Mouse (Mus musculus) ES-E14 (cell line): ENCODE data around the gene Abi1. TPM values are rescaled to one million over a fixed set of nuclear protein-coding genes. Genes with fewer than 3 reads are reported as not detected.

ENCODE experiments used
- DNase-seq: peaks from one replicate; pipeline ENCODE4 v3.0.0-alpha.2; 2013; ENCODE audit warnings: low read depth, low spot score
- H3K27ac ChIP-seq: 2 replicates; pipeline ENCODE4 v1.5.1; 2012; ENCODE audit warnings: low read depth, mild to moderate bottlenecking, low read length, moderate library complexity, mixed read lengths; ENCODE audit not compliant: poor library complexity, insufficient read depth, severe bottlenecking
- H3K36me3 ChIP-seq: 2 replicates; pipeline ENCODE4 v1.6.1; 2012; ENCODE audit warnings: mild to moderate bottlenecking, low read length, moderate library complexity, mixed read lengths; ENCODE audit not compliant: control insufficient read depth, poor library complexity, insufficient read depth, severe bottlenecking
- H3K4me1 ChIP-seq, 2 experiments: fragments of 150-350 bp in 1 of 2; sonication (generic) in 1 of 2; 2 replicates each; pipeline ENCODE4 v1.6.1; 2012; ENCODE audit warnings: low read length in 2 of 2, mild to moderate bottlenecking in 1 of 2, mixed read lengths in 1 of 2; ENCODE audit not compliant: control insufficient read depth in 2 of 2, insufficient read depth in 2 of 2, poor library complexity in 1 of 2
- H3K4me3 ChIP-seq, 2 experiments: fragments of 150-350 bp in 1 of 2; sonication (generic) in 1 of 2; 2 replicates each; pipeline ENCODE4 v1.5.1; 2012; ENCODE audit warnings: low read length in 2 of 2, low read depth in 1 of 2, mild to moderate bottlenecking in 1 of 2, mixed read lengths in 1 of 2; ENCODE audit not compliant: insufficient read depth in 1 of 2, poor library complexity in 1 of 2, severe bottlenecking in 1 of 2
- H3K9ac ChIP-seq: 2 replicates; pipeline ENCODE4 v1.6.1; 2012; ENCODE audit warnings: low read depth, mild to moderate bottlenecking, low read length, mixed read lengths; ENCODE audit not compliant: poor library complexity, insufficient read depth, severe bottlenecking
- H3K9me3 ChIP-seq: fragments of 150-350 bp; sonication (generic); 2 replicates; pipeline ENCODE4 v1.6.1; 2012; ENCODE audit warnings: low read depth, mild to moderate bottlenecking, low read length; ENCODE audit not compliant: control insufficient read depth, insufficient read depth
- CHD2 ChIP-seq: IDR thresholded peaks from 2 replicates; pipeline ENCODE4 v1.6.1; 2014; ENCODE audit warnings: mild to moderate bottlenecking, low read depth, low read length, inconsistent platforms
- HCFC1 ChIP-seq: IDR thresholded peaks from 2 replicates; pipeline ENCODE4 v1.6.1; 2012; ENCODE audit warnings: low read length, inconsistent platforms, borderline replicate concordance; ENCODE audit not compliant: insufficient read depth
- MAFK ChIP-seq: IDR thresholded peaks from 2 replicates; pipeline ENCODE4 v1.6.1; 2014; ENCODE audit warnings: mild to moderate bottlenecking, low read depth, low read length, inconsistent platforms; ENCODE audit not compliant: insufficient read depth
- ZC3H11A ChIP-seq: IDR thresholded peaks from 2 replicates; pipeline ENCODE4 v1.6.1; 2012; ENCODE audit warnings: low read depth, mild to moderate bottlenecking, inconsistent platforms, low read length, borderline replicate concordance
- ZNF384 ChIP-seq: IDR thresholded peaks from 2 replicates; pipeline ENCODE4 v1.6.1; 2012; ENCODE audit warnings: low read depth, low read length, inconsistent platforms
- in situ Hi-C, 2 experiments: fragments of 600-800 bp; cut with MboI; formaldehyde crosslinking; loops; one replicate each; pipeline ENCODE4 v1.15.1; 2025; ENCODE audit warnings: low sequenced_read_pairs in 2 of 2, inconsistent platforms in 1 of 2; ENCODE audit not compliant: unreplicated experiment in 2 of 2
- total RNA-seq: library from RNA; depleted of rRNA; stranded (reverse); fragments of 300-350 nt; gene quantifications from 2 replicates; pipeline ENCODE4 v1.2.3, GENCODE M21; 2012

The Abi1 gene
- total RNA-seq, 1 experiment: 42.6 TPM

DNA sequence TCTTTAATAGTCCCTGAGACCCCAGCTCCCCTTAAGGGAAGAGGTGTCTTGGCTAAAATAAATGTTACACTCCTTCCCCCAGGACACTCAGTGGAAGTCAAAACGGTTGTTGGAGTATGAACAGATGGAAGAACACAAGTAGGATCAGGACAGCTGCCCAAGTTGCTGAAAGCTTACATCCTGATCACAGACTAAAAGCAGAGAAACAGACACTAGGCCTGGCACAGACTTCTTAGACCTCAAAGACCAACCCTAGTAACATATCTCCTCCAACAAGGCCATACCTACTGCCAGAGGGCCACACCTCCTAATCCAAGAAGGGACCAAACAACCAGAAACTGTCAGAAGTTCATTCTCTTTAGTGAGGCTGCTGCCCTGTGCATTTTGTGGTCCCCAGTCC, 31.8 kb downstream of the Abi1 start:
- no peaks in the 10 kb centered on the region for H3K36me3 ChIP-seq

GRCm38 (mm10) chr2:23007577-23007976, 32.5 kb downstream of the Abi1 start:
- Histone ChIP-seq H3K27ac (no peak overlapping the region), H3K9me3 (no peaks in the 10 kb centered on the region), H3K4me1 (peaks cover 8 to 10% of the 10 kb centered on the region in 2 experiments), H3K9ac (no peak overlapping the region), H3K36me3 (no peaks in the 10 kb centered on the region), H3K4me3 (no peak overlapping the region)
- no peak for DNase-seq
- TF ChIP-seq ZC3H11A (no peak), ZNF384 (no peak), HCFC1 (no peak), CHD2 (no peak), MAFK (no peak)
- in situ Hi-C loops: no loop called here

More for the DNA sequence above, 31.8 kb downstream of the Abi1 start:
- Histone ChIP-seq H3K4me3 (no peak overlapping the region), H3K27ac (no peak overlapping the region), H3K9me3 (no peaks in the 10 kb centered on the region), H3K4me1 (peaks cover 5 to 10% of the 10 kb centered on the region in 2 experiments), H3K9ac (no peak overlapping the region)
- in situ Hi-C loops: no loop called here
- TF ChIP-seq CHD2 (no peak), ZNF384 (no peak), HCFC1 (no peak), MAFK (no peak), ZC3H11A (no peak)
- DNase-seq: no peak

DNA sequence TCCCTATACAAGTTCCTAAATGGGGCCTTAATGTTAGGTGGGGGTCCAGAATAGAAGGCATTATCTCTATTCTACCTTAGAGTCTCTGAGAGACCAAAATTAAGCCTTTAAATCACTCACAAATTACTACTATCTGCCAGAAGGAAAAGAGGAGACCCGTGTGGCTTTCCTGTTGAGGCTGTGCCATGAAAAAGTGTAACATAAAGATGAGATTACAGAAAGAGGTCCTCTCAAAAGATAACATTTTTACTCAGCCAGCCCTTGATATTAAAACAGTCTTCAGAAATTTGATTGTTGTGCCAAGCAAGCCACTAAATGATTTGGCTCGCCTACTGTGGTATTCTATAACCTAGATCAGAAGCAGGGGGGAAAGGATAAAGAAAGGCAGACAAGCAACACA, 32.9 kb downstream of the Abi1 start:
- no peak for TF ChIP-seq HCFC1
- no peak for TF ChIP-seq ZNF384
- TF ChIP-seq CHD2: no peak
- no peak for TF ChIP-seq ZC3H11A
- no peak for TF ChIP-seq MAFK
- Histone ChIP-seq H3K9ac (no peak overlapping the region), H3K4me3 (no peak overlapping the region), H3K36me3 (no peaks in the 10 kb centered on the region), H3K9me3 (no peaks in the 10 kb centered on the region), H3K27ac (no peak overlapping the region), H3K4me1 (peaks cover 10% of the 10 kb centered on the region in 2 experiments)
- in situ Hi-C loops: no loop called here
- no peak for DNase-seq

GRCm38 (mm10) chr2:23006219-23006618, 33.8 kb downstream of the Abi1 start:
- H3K36me3 ChIP-seq: no peaks in the 10 kb centered on the region
- peak; percentile 29 for DNase-seq
- H3K9me3 ChIP-seq: no peaks in the 10 kb centered on the region
- no peak for TF ChIP-seq ZNF384
- TF ChIP-seq HCFC1: no peak
- TF ChIP-seq ZC3H11A: no peak
- TF ChIP-seq MAFK: no peak
- TF ChIP-seq CHD2: no peak
- H3K4me3 ChIP-seq: no peak overlapping the region
- in situ Hi-C loops: no loop called here
- H3K9ac ChIP-seq: no peak overlapping the region
- peak overlapping the region; percentile 60 for H3K27ac ChIP-seq
- peaks cover 12 to 13% of the 10 kb centered on the region in 2 experiments for H3K4me1 ChIP-seq

DNA sequence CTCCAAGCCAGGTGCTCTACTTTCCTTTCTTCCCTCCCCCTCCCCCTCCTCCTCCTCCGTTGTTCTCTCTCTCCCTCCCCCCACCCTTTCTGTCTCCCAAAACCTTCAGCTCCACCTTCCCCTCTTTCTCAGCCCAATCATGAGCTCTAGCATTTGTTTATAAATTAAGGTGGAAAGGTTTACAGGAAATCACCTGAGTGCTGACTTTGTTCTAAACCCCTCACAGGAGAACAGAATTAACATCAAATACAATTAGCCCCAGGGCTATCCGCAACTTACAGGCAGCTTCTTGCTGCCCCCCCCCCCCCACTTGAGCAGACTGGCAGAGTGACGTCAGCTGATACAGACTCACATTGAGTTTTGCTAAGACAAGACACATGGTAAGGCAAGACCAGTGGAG, 37.4 kb downstream of the Abi1 start:
- peak; percentile 73 for DNase-seq
- H3K9me3 ChIP-seq: no peaks in the 10 kb centered on the region
- H3K4me1 ChIP-seq: peaks cover 13 to 18% of the 10 kb centered on the region in 2 experiments
- in situ Hi-C loops: no loop called here
- TF ChIP-seq MAFK (no peak), CHD2 (no peak), ZNF384 (no peak), HCFC1 (no peak), ZC3H11A (no peak)
- H3K4me3 ChIP-seq: peak overlapping the region; percentile 22 to 23
- peak overlapping the region; percentile 20; the same call in 1 of the 2 replicates for H3K9ac ChIP-seq
- peak overlapping the region; percentile 80 for H3K27ac ChIP-seq
- no peaks in the 10 kb centered on the region for H3K36me3 ChIP-seq
